Mouse (Mus musculus) kidney, adult 2 months (tissue): Measurements from ENCODE around the gene Krtcap3.

ENCODE experiments used
- CTCF ChIP-seq: fragments of 200-500 bp; conservative IDR thresholded peaks from 2 replicates; pipeline ENCODE4 v1.5.1; 2011; ENCODE audit warnings: low read depth, mild to moderate bottlenecking, control low read depth, low read length, moderate library complexity, mixed read lengths; ENCODE audit not compliant: insufficient read depth, insufficient read length
- POLR2A ChIP-seq: fragments of 200-500 bp; IDR thresholded peaks from one replicate; pipeline ENCODE4 v1.6.1; 2011; ENCODE audit warnings: low read depth, low read length, control low read depth

DNA sequence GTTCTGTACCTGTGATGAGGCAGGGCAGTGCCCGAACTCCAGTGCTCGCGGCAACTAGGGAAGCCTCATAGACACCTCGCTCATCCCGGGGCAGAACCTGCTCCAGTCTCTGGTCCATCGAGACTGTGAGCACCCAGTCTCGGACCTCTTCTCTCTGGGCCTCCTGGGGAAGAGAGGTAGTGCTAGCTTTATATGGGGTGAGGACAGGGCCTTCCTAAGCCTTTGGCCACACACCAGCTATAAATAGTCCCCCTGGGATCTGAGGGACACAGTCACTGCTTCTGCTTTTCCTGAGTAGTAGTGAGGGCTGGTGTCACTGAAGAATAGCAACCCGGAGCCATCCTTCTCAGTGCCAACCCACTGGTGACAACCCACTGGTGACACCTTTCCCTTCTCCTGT, 2.3 kb downstream of the Krtcap3 start:
- no peak for TF ChIP-seq CTCF
- no peak for TF ChIP-seq POLR2A
